Mouse (Mus musculus) right cerebral cortex, adult 18-20 months (tissue): ENCODE results near the gene Cpe.

Source experiments
- DNase-seq: peaks from one replicate; pipeline ENCODE4 v3.0.0; 2022; ENCODE audit warnings: mixed read lengths

Cpe gene

DNA sequence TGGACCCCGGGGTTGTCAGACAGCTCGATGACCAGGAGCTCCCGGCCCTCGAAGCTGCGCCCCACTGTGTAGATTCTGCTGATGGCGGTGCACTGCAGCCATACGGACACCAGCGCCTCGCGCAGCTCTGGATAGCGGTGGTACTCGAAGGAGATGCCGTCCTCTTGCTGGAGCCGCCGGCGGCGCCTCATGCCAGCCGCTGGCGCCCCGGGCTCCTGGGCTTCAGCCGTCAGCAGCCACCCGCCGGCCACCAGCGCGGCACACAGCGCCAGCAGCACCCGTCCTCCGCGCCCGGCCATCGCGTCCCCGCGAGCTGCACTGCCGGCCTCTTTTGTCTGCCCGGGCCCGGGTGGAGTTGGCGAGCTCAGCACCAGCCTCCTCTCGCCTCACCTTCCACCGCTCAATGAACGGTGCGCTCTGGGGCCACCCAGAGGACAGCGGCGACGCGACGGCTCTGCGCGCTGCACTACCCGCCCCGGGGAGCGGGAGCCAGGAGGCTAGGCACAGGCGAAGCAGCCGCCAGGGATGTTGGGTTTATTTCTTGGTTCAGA, at the start of gene Cpe:
Gene Cpe, minus strand, starts transcription at position 404 of the 551 bp plus-strand sequence.
- peak; percentile 92 for DNase-seq

DNA sequence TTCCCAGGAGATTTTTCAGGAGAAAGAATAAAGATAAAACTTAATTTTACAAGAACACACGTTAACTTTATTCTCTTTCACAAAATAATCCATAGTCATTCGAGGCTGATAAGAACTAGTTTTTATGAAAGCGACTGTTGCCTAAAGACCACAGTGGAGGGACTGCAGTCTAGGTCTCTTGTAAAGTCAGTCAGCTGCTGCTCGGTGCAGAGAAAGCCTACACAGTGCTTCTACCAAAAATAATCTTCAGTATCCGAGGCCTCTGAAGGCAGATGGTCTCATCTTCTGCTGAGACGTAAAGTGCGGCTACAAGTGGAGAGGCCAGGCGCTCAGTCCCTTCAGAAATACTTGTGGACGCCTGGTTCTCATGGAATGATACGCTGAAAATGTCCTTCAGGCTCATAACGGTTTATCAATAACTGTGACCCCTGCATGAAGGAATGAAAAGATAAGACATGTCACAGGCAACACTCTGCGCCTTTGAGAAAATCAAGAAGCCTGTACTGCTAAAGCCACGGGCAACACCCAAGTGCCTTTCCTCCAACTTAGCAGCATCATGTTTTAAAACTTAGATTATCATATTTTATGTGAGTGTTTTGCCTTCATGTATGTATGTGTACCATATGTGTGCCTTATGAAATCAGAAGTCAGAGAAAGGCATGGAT, 47.8 kb upstream of the Cpe start:
- DNase-seq: no peak

DNA sequence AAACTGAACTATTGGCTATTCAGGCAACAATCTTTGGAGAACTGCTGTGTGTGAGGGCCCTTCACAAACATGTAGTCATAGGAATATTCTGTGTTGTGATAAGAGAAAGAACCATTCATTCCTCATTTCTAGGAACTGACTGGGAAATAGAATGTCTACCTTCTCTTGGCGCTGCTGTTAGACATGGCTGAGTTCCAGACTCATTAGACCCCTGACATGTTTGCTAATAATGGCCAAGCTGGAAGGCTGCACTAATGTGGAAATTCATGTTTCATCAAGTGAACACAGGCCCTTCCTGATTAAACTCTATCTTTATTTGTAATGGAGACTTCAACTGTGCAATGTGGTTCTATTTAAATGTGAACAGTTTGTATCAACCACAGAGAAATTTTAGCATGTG, 46.1 kb upstream of the Cpe start:
- no peak for DNase-seq

DNA sequence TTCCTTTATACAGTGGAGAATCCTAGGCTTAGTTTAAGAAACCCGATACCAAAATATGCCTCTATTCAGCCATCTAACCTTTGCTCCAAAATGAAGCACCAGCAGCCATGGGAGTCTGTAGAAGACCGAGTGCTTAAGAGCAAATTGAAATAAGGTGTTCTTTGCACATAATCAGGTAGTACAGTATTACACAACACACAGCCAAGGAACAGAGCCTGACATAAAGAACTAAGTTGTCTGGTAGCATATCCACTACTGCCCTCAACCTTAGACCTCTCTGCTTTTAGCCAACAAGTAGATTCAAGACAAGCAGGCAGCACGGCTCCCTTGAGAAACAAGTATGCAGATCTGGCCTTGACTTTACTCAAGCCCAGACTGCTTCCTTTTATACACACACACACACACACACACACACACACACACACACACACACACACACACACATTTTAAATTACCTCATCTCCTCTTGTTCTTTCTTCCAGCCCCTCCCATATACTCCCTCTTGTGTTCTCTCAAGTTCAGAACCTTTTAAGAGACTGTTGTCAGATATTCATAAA, 44.0 kb upstream of the Cpe start:
- DNase-seq: no peak

DNA sequence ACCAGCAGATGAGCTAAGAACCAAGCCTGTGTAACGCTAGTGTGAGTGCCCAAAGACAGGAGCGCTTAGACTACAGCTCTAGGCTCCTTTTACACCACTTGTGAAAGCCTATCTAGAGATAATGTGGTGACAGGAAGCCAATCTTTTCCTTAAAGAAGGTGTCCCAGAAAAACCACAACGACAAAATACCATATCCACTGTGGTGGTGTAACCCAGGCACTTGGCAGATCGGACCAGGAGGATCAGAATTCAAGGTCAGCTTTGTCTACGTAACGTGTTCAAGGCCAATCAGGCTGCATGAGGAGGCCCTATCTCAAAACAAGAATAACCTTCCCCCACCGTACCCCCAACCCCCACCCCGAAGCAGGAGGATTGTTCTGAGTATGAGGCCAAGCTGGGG, 42.3 kb upstream of the Cpe start:
- no peak for DNase-seq

DNA sequence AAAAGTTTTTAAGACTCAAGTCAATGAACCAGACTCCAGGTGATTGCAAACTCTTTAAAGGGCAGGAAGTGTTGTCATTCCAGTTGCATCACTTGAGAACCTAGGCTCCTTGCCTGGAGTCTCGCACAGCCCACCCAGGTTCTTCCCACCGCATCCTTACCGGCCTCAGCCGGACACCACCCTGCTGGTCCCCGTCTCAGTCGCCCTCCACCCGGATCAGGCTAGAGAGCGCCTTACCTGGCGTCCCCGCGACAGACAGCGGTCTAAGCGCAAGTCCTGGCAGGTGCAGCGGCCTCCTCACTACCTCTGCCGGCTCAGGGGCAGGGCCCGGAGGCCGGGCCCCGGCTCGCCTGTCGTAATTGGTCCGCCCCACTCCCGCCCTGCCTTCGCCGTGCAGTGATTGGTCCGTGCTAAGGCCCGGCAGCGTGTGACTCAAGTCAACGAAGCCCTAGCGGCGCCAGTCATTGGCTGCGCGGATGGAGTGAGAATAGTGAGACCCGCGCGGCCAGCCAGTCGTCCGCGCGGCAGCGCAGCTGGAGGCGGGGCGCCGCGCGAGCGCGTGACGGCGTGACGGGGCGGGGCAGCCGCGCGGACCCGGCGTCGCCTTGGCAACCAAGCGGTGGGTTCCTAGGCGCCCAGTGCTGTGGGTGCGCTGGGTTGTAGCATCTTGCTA, 40.6 kb upstream of the Cpe start, which contains the start of gene Msmo1:
Gene Msmo1, minus strand, starts transcription at position 522 of the 673 bp plus-strand sequence.
- peak; percentile 99 for DNase-seq

DNA sequence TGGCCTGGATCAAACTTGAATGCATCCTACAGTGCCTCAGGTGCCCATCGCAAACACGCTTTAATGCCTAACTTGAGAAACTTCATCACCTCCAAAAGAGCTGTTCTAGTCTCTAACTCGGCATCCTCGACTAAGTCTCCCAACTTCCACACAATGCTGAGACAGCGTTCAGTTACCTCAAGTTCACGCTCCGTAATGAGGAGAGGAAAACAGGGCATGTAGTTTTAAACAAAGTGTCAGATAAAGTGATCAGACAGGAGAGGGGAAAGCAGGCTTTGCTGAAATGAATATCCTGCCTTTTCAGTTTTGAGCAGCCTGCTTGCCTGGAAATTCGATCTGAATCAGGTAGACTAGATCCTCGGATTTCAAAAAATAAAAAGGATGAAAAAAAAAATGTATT, 39.7 kb upstream of the Cpe start:
- DNase-seq: no peak

DNA sequence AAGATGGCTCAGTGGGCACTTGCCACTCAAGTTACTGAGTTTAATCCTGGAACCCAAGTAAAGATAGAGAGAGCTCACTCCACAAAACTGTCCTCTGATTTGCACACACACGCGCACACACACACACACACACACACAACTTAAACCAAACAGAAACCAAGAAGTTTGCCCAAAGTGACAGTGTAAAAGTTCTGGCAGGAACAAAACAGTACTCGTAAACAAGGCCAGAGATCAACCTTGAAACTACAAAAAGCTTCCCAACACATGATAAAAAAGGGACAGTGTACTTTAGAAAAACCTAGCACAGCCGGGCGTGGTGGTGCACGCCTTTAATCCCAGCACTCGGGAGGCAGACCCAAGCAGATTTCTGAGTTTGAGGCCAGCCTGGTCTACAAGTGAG, 35.3 kb upstream of the Cpe start:
- no peak for DNase-seq

DNA sequence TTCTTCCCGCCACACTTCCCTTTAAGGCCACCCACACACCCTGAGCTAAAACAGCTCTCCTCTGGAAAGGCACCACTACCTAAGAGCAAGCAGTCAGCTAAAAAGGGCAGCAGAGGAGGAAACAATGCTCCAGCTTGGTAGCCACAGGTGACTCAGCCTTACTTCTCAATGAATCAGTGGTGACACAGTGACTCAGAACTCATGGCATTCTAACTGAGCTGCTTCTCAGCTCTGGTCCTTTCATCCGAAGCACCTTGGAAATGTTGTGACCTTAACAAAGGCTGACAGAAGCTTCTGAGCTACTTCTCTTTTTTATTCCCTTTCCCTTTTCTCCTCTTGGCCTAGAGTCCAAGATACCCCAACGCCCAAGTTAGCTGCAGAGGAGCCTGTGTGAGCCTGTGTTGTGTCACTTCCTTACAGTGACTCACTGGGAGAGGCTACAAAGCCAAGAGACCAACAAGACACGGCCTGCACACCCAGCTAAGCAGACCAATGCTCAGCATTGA, 33.4 kb upstream of the Cpe start:
- DNase-seq: peak; percentile 57

DNA sequence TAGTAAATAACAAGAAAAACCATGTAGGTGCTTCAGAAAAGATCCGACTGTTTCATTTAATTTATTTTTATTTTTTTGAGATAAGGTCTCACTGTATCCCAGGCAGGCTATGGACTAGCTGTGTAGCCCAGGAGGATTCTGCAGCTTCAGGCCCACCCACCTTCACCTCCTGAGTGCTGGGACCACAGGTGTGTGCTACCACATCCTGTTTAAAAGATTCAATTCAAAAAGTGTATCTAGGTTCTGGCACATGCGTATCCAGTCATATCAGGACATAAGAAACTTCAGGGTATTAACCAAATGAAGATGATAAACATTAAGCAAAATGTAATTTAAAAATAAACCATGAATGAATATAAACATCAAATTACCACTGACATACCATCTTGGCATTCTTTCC, 30.4 kb upstream of the Cpe start:
- DNase-seq: no peak

DNA sequence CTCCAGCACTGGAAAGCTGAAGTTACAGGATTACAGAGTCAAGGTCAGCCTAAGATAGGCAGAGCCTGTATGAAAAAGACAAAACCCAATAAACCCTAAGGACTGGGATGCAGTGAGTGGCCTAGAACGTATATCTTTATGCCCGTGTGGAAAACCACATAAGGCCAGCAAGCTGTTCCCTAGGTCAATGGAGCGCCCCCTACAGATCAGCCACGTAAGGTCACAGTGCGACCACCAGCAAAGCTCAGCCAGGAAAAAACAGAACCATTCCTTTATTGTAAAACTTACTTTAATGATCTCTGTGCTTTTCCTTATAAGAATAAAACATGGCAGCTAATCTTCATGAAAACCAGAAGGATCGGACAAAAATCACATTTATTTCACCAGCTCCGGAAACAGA, 25.0 kb upstream of the Cpe start:
- no peak for DNase-seq

DNA sequence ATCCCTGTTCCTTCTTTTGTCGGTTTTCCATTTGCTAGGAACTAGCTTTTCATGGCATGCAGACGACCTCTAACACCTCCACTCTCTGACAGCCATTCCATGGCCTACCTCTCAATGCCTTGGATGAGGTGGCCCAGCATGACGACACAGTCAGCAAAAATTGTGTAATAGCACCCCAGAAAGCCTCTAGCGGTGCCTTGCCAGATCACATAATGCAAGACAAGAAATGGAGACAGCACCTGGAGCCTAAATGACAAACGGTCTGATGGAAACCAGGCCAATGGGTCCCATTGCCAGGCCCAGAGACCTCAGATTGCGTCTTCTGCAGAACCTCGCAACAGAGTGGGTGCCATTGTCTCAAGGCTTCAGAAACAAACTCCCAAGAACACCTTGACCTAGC, 19.6 kb upstream of the Cpe start:
- DNase-seq: no peak

DNA sequence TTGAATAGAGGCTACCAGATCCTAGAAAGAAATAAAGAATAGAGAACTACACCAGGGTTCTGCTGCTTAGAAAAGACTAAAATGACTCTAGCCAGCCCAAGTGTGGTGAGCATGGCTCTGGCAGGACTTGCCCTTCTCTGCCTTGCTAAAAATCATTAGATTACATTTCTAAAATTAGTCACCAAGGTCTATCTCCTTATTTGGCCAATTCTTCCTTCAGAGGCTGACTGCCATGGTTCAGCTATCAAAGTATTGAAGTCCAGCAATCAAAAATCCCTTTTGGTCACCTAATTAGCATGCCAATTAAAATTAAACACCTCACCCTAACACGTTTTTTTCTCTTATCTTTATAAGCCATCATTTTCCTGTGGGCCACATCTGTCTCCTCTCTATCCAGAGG, 18.7 kb upstream of the Cpe start:
- DNase-seq: no peak

DNA sequence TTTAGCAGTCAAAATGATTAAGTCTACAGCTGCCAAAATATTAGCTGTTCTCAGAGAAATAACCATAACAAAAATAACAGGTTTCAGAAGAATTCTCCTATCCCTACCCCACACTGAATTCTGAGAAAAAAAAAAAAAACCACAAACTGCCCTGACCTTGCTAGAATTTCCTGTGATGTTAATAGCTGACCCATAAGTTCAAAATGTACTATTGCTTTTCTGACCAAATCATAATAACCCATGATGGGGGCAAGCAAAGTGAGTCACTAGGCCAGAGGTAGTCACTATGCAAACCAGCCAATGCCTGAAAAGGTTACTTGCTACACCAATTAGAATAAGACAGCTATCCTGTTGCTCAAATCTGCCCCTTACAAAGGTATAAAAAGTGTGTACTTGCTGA, 14.6 kb upstream of the Cpe start:
- DNase-seq: no peak

DNA sequence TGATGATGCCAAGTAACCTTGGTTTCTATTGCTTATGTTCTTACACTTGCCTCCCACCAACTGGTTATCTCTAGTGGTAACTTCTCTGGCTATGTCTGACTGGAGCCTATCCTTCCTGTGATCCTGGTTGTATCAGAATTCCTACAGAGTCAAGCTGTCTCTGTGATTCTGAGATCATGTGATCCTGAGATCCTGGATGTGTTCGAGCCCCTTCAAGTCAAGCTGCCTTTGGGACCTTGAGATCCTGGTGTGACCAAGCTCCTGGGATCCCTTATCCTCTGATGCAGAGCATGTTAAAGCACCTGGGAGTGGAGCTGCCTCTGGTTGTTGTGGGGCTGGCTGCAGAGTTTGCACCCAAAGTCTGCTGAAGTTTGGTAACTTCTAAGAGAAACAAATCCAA, 10.3 kb upstream of the Cpe start:
- no peak for DNase-seq

DNA sequence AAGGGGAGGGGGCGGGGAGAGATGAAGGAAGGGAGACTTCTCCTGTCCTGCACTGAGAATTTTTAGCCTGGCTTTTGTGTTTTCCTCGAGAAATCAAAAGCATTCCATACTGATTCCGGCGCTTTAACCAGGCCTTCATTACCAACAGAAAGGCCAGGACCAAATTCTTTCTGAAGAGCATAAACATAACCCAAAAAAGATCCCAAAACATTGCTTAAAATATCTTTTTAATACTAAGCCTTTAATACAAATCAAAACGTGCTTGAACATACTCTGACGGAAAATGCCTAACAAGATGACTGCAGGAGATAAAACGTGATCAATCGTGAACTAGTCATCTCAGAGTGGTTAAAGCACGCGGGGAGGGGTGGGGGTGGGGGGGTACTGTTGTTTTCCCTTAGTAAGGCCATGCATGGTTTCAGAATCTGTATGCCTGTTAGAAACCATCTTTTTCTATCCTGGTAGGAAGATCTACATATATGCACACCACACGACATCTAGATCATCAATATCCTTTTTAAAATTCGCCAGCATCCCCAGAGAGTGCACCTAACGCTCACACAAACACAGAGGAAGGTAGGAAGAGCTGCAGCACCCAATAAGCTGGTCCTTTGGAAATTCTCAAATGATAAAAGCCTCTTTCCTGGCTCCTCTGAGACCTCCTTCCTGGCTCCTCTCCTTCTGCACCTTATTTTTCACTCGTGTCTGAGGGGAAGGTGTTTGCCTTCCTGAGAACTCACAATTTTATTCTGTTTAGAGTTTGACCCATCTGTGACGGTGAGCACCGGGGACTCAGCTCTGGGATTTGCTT, 1.1 kb downstream of the Cpe start:
- no peak for DNase-seq

DNA sequence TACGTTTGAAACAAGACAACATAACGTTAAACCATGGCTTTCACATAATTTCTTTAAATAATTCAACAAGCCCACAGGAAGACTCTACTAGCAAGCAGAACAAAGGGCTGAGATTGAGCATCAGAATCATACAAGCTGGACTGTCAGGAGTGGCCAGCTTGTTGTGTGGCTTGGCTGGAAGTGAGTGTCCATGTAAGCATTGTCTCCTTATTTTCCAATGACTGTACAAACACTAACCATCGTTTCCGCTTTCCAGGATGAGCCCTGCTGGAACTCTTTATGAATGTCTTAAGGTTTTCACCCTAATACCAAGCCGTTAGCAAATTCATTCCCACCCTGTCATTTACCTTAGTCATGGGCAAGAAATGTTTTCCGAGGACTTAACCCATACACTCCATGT, 2.0 kb downstream of the Cpe start:
- no peak for DNase-seq

DNA sequence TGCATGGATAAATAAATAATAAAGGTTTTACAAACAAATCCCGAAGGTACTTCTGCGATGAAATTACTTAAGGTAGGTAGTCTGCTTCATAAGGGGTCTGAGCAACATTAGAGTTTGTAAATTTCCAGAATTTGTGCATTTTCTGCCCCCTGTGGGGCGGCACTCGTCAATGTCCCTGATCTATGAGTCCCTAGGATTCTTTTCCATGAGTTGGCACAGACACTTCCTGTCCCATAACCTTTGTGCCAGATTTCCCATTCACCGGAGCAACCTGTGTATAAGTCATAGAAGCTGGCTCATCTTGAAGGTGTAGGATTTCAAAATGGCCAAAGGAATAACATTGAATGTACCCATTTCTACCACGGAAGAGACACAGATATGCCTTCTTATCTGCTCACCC, 2.5 kb downstream of the Cpe start:
- no peak for DNase-seq

DNA sequence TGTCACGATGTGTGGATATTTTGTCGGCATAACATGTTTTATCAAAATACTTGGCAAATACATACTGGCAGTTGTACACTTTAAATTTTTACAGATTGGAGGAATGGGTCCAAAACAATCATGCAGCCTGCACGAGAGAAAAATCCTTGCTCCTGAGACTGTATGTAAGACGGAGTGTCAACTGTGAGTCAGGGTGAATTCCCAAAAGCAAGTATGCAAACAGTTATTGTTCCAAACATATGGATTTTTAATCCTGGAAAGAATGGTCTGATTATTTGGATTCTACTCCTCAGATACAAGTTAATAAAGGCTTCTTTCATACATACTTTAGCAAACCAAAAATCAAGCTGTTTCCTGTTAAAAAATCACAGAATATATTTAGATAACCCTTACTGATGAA, 4.1 kb downstream of the Cpe start:
- no peak for DNase-seq

DNA sequence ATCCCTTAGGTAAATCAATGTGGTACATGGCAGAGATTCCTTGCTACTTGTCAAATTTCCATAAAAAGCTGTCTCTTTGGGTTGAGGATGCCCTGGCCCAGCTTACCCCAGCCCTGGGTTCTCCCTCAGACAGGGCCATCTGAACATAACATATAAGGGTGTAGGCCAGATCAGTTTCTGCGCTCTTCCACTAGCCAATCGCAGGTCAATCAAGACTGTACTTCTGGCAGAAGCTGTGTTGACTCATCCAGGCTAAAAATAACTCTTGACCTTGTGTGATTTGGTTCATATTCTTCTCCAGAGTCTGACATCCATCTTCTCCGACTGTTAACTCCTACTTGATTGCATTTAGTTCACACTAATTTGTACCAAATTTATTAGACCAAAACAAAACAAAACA, 4.7 kb downstream of the Cpe start:
- no peak for DNase-seq

DNA sequence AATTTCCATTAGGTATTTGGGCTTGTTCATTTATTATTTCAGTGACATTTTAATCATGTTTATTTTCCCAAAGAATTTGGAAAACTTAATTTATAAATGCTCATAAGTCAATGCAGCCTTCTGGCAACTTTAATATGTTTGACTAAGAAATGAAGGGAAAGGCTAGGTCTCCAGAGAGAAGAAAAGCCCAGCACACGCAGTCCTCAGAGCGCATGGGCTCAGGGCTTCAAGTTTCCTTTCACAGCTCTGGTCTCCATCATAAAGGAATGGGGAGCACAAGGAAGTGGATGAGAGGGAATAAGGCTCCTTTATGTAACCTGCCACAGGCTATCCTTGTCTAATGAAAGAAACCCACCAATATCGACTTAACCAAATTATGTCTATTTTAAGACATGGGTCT, 10.4 kb downstream of the Cpe start:
- no peak for DNase-seq

DNA sequence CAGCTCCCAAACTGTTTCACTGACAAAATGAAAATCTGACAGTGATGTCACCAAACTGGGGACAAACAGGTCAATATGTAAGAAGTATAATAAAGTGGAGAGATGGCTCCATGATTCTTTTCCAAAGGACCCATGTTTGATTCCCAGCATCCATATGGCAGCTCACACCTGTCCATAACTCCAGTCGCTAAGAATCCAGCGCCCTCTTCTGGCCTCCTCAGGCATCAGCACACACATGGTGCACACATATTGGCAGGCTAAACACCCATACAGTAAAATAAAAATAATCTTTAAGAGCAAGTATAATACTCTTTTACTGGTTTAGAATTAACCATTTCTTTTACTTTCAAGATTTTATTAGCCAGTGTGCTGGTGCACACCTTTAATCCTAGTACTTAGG, 16.5 kb downstream of the Cpe start:
- no peak for DNase-seq

DNA sequence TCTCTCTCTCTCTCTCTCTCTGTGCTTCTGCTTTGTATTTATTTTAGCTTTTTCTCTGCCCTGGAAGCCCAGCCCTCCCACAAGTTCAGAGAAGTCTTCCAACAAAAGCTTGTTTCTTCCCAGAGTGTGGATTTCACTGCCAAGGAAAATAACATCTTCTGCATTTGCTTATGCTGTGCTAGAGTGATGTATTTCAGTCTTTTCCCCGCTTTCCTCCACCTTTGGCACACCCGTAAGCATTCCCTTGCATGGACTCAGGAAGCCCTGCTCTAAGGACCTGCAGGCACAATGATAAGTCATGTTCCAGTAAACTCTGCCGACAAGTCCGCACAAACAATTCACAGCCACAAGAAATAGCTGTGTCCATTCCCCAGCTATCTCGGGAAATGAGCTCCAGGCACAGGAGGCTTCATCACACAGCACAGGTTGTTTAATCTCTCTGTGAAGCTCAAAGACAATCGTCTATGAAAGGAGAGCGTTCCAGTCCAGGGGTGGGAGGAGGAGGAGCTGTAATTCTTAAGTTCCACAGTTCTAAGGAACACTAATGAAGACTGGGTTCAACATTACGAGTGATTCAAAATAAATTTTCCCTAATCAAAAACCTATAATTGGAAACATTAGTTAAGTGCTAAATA, 17.8 kb downstream of the Cpe start:
- DNase-seq: no peak
